Mouse (Mus musculus) small intestine, adult 2 months (tissue): ENCODE measurements around the gene Gm19668.

Source experiments
- CTCF ChIP-seq: fragments of 200-500 bp; IDR thresholded peaks from 2 replicates; pipeline ENCODE4 v1.5.1; 2012; ENCODE audit warnings: low read depth, mild to moderate bottlenecking, control low read depth, inconsistent platforms, low read length, moderate library complexity, mixed read lengths; ENCODE audit not compliant: insufficient replicate concordance, insufficient read length; ENCODE audit errors: extremely low read depth
- POLR2A ChIP-seq: fragments of 200-500 bp; IDR thresholded peaks from 2 replicates; pipeline ENCODE4 v1.6.1; 2012; ENCODE audit warnings: low read depth, mild to moderate bottlenecking, control low read depth, inconsistent platforms, low read length, moderate library complexity

GRCm38 (mm10) chr10:77794976-77795375 lies 4.0 kb downstream of the Gm19668 start, which contains the start of gene Gm9639:
- TF ChIP-seq POLR2A (no peak), CTCF (no peak)
